Mouse (Mus musculus) olfactory bulb, adult 2 months (tissue): ENCODE measurements around the gene Pelp1.

Source experiments
- CTCF ChIP-seq: fragments of 200-500 bp; IDR thresholded peaks from 2 replicates; pipeline ENCODE4 v1.5.1; 2012; ENCODE audit warnings: low read depth, mild to moderate bottlenecking, low read length, moderate library complexity; ENCODE audit not compliant: insufficient read depth
- POLR2A ChIP-seq: fragments of 200-500 bp; IDR thresholded peaks from 2 replicates; pipeline ENCODE4 v1.6.1; 2012; ENCODE audit warnings: mild to moderate bottlenecking, low read depth, low read length, moderate library complexity; ENCODE audit not compliant: insufficient read depth

GRCm38 (mm10) chr11:70432895-70433568 lies 23.2 kb upstream of the Pelp1 start:
- no peak for TF ChIP-seq CTCF
- no peak for TF ChIP-seq POLR2A
